Mouse (Mus musculus): ENCODE measurements around the gene Nim1k. TPM values are rescaled to one million over a fixed set of nuclear protein-coding genes. Genes with fewer than 3 reads are reported as not detected.

Gene Nim1k
- polyA plus RNA-seq (2015; fragmentation: Nextera tagmentation; extraction: Ambion mirVana), result 2.6 and 2.7 TPM in 2 replicates

DNA sequence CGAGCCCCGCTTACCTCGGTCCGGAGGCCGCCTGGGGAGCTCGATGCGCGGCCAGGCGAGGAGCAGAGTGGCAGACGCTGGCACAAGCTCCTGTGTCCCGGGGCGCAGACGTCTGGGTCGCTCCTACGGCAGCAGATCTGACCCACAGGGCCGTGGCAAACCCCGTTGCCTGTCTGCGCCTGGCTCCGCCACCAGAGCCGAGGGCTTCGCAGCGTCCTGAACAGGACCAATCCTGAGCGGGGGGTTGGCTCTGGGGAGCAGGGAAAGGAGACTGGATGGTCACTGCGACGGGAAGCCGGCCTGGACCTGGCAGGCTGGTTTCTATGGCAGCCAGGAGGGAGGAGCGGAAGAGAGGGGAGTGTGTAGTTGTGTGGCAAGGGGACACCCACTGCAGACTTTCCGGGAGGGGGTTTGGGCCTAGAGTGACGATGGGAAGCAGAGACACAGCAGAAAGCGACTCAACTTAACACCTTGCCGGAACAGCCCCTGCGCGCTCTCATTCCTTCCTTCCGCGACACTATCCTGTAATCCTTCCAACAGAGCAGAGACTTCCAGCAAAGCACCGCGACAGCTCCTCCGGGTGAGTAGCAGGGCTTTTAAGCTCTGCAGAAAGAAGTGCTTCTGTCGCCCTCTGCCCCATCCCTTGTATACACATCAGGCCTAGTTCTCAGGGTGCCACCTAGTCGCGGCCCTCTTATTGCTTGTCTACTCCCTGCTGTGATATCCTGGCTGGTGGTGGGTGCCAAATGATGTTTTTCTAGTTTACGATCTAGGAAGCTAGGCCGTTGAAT is at the start of gene Nim1k:
Nim1k (minus strand) TSS at position 202 of the 791 bp plus-strand sequence.
- H3K4me2 ChIP-seq, result peak within 1 kb of the TSS; percentile 91
- peaks cover 4% of the 10 kb centered on the region; the same call in 1 of the 2 replicates for H3K36me3 ChIP-seq
- H3K4me3 ChIP-seq, result peak within 1 kb of the TSS; percentile 58
- H3K27ac ChIP-seq, result peak within 1 kb of the TSS; percentile 79
- H3K9ac ChIP-seq, result peak within 1 kb of the TSS; percentile 73
- no peaks in the 10 kb centered on the region for H3K27me3 ChIP-seq
- no peaks in the 10 kb centered on the region for H3K9me3 ChIP-seq
- WGBS, result 2% methylated on average over 43 of the region's 43 CpGs
- ATAC-seq (ENCODE audit: insufficient number of reproducible peaks, low FRiP score, low TSS enrichment, low read depth), result peak; percentile 92
- peaks cover 13% of the 10 kb centered on the region for H3K4me1 ChIP-seq

DNA sequence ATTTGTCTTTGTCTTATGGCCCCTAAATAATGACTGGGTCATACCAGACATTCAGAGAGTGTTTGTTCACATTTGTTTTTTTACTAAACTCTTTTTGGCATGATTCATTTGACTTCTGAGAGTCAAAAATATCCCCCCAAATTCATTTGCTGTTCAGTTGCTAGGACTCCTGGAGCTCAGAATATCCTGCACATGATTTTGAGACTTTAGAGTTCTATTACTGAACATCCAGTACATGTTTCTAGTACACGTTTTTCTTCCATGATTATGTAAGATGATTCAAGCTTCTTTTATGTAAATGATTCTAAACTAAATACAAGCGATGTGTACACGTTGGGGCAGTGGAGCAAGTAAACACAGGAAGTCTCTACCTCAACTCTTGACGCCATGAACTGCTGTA is 42.0 kb upstream of the Nim1k start:
- no peak overlapping the region for H3K9ac ChIP-seq
- H3K4me1 ChIP-seq, result no peaks in the 10 kb centered on the region
- no peak for ATAC-seq (ENCODE audit: insufficient number of reproducible peaks, low FRiP score, low TSS enrichment, low read depth)
- WGBS, result 64% methylated on average over 4 of the region's 4 CpGs
- H3K4me2 ChIP-seq, result no peak overlapping the region
- no peak overlapping the region for H3K4me3 ChIP-seq
- H3K9me3 ChIP-seq, result no peaks in the 10 kb centered on the region
- no peak overlapping the region for H3K27ac ChIP-seq
- no peaks in the 10 kb centered on the region for H3K36me3 ChIP-seq
- H3K27me3 ChIP-seq, result no peaks in the 10 kb centered on the region

DNA sequence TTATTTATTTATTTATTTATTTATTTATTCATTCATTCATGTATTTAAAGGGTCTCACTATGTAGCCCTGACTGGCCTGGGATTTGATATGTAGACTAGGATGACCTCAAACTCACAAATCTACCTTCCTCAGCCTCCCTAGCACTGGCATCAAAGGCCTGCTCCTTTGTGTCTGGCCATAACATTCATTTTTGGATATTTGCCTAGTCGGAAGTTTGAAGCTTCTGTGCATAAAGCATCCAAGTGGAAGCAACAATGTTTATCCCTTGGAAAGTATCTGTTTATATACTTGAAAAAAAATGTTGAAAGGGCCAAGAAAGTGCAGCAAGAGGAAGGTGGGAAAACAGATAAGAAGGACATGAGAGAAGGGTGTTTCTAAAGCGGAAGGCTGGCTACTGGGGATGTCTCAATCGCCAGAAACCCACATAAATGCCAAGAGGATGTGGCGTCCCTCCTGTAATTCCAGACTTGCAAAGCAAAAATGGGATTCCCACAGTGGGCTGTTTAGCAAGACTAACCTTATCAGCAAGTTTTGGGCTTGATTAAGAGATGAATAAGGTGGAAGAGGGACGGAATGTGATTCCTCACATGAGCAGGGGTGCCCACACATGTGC is 37.2 kb upstream of the Nim1k start:
- H3K9me3 ChIP-seq, result no peaks in the 10 kb centered on the region
- 0 out of 2 replicates have a peak, but pooled peaks cover 3% of the 10 kb centered on the region for H3K36me3 ChIP-seq
- ATAC-seq (ENCODE audit: insufficient number of reproducible peaks, low FRiP score, low TSS enrichment, low read depth), result no peak
- H3K4me2 ChIP-seq, result no peak overlapping the region
- H3K27me3 ChIP-seq, result no peaks in the 10 kb centered on the region
- 81% methylated on average over 5 of the region's 5 CpGs for WGBS
- no peak overlapping the region for H3K4me3 ChIP-seq
- no peak overlapping the region for H3K27ac ChIP-seq
- no peak overlapping the region for H3K9ac ChIP-seq
- peaks cover 13% of the 10 kb centered on the region for H3K4me1 ChIP-seq

DNA sequence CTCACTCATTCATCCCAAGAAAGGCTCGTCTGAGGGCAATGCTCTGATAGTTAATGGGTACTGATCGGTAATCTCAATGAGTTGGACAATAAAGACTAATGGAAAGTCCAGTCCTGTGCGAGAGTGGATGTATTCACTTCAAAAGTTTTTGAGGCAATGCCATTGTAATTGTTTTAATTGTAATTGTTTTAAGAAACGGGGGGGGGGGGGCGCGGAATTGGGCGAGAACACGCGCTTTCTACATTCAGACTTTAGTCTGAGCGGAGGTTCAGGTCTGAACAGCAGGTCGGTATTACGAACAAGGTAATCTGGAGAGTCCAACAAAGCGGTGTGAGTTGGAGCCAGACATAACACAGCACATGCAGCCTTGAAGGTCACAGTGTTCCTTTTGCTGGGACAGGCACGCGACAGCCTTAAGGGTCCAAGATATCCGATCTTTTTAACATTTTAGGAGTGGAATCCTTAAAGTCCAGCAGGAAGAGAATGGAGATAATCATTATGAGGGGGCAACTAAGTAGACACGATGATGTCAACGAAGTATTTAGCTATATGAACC is 36.0 kb upstream of the Nim1k start:
- Histone ChIP-seq H3K4me1 (peaks cover 13% of the 10 kb centered on the region), H3K27ac (peak overlapping the region; percentile 97), H3K9ac (peak overlapping the region; percentile 90; the same call in 1 of the 2 replicates), H3K36me3 (peaks cover 12% of the 10 kb centered on the region), H3K4me3 (peak overlapping the region; percentile 89), H3K9me3 (no peaks in the 10 kb centered on the region), H3K27me3 (no peaks in the 10 kb centered on the region), H3K4me2 (peak overlapping the region; percentile 85)
- no peak for ATAC-seq (ENCODE audit: insufficient number of reproducible peaks, low FRiP score, low TSS enrichment, low read depth)
- 3% methylated on average over 18 of the region's 18 CpGs for WGBS

DNA sequence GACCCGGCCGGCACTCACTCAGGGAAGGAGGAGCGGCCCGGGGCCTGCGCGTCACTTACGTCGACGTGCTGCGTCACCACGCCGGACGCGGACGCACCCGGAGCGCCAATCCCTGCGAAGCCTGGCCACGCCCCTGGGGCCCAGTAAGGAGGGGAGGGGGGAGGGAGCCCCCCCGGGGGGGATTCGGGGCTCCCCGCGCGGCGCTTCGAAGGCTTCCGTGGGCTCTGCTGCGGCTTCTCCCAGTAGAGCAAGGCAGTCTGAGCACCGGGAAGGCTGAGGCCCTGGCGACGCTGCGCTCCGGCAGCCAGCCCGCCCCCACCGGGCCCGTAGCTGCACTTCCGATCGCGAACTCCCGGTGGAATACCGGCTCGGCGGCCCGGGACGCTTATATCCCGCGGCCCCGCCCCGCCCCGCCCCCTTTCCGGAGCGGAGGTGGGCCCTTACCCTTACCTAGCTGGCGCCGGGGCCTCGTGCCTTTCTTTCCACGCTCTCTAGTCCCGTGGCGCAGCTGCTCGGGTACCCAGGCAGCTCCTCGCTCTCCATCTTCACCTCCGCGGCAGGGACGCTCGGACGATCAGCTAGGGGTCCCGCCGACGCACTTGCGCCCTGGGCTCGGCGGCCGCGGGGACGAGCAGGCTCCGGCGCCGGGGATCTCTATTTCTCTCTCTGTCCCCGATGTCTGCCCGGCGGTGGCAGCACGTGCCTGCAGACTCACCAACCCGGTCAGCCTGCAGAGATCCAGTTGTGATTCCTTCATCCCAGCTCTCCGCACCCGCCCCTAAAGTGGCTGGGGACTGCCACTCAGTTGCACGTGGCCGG is 35.3 kb upstream of the Nim1k start, which contains the start of gene Zfp131:
Zfp131 (minus strand) TSS at position 129 of the 819 bp plus-strand sequence.
- peak within 1 kb of the TSS; percentile 90 for H3K9ac ChIP-seq
- H3K36me3 ChIP-seq, result peaks cover 14% of the 10 kb centered on the region
- WGBS, result under 1% methylated on average over 80 of the region's 86 CpGs
- H3K4me3 ChIP-seq, result peak within 1 kb of the TSS; percentile 89
- peak within 1 kb of the TSS; percentile 97 for H3K27ac ChIP-seq
- no peaks in the 10 kb centered on the region for H3K9me3 ChIP-seq
- ATAC-seq (ENCODE audit: insufficient number of reproducible peaks, low FRiP score, low TSS enrichment, low read depth), result peak; percentile 98
- peak within 1 kb of the TSS; percentile 85 for H3K4me2 ChIP-seq
- no peaks in the 10 kb centered on the region for H3K27me3 ChIP-seq
- H3K4me1 ChIP-seq, result peaks cover 13% of the 10 kb centered on the region

DNA sequence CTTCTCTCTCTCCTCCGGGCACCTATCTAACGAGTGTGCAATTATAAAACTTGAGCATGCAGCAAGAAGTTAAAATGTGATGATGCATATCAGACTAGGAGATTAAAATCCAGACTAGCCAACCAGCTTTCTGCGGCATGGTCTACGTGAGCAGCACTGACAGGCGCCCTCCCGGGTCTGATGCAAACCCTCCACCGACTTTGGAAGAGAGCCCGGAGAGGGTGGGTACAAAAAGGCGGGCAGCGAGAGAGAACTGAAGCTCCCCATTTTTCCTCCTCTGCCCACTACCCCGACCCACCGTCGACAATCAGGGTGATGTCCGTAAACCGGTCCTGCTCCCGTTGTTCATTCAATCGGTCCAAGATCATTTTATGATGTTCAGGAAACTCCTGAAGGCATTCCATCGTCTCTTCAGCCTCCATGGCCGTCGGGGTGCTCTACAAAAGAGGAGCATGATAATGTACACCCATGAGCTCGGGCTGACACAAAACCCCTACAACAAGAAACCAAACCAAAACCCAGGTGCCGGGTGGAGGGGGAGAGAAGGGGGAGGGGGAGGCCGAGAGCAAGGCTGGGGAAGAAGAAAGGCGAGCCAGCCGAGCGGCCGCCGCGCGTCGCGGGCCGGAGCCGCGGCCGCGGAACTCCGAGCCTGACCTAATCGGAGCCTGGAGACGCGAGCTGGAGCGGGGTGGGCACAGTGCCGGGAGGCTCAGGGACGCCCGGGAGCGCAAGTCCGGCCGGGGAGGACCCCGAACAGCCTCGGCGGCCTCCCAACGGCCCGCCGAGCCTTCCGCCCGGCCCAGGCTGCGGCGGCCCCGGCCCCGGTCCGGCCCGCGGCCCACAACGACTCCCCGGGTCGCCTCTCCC is 34.4 kb upstream of the Nim1k start:
- Histone ChIP-seq H3K27ac (peak overlapping the region; percentile 97), H3K4me3 (peak overlapping the region; percentile 89), H3K27me3 (no peaks in the 10 kb centered on the region), H3K9me3 (no peaks in the 10 kb centered on the region), H3K4me2 (peak overlapping the region; percentile 42), H3K9ac (peak overlapping the region; percentile 90), H3K4me1 (peaks cover 13% of the 10 kb centered on the region), H3K36me3 (peaks cover 21% of the 10 kb centered on the region)
- WGBS, result 1% methylated on average over 47 of the region's 66 CpGs
- peak; percentile 65 for ATAC-seq (ENCODE audit: insufficient number of reproducible peaks, low FRiP score, low TSS enrichment, low read depth)

DNA sequence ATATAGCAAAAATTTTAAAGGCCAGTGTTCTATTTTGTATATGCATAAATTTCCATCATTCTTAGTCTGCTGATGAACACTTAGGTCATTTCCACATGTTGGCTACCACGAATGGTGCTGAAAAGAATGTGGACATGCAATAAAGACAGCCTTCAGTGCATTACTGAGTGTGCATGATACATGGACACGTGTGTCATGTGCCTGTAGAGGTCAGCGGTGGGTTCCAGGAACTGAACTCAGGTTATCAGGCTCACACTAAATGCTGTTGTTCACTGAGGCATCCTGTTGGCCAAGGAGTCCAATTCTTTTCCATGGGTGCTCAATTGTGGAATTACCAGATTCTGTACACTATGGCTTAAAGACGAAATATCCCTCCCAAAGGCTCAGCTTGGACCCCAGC is 27.9 kb upstream of the Nim1k start:
- H3K4me1 ChIP-seq, result no peaks in the 10 kb centered on the region
- WGBS, result 82% methylated on average over 4 of the region's 4 CpGs

DNA sequence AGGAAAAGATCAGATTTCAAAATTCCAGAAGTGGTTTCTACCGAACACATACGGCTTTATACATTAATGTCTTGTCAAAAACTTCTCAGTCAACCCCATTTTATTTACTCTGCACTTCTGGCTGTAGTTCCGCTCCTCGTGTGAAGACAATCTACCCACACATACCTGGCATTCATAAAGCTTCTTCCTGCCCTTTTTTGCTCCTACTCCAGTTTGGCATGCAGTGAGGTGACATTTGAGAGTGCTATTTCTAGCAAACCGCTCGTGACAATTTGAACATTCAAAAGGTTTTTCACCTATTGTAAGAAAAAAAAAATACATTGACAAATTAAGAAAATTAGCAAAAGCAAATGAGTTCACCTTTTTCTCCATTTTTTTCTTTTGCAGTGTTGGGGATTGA is 12.9 kb upstream of the Nim1k start:
- Histone ChIP-seq H3K9me3 (no peaks in the 10 kb centered on the region), H3K4me3 (no peak overlapping the region), H3K27me3 (no peaks in the 10 kb centered on the region), H3K9ac (no peak overlapping the region), H3K4me2 (no peak overlapping the region), H3K4me1 (no peaks in the 10 kb centered on the region), H3K36me3 (peaks cover 77% of the 10 kb centered on the region), H3K27ac (no peak overlapping the region)
- 65% methylated on average over 6 of the region's 6 CpGs for WGBS
- no peak for ATAC-seq (ENCODE audit: insufficient number of reproducible peaks, low FRiP score, low TSS enrichment, low read depth)

More for the DNA sequence above, 27.9 kb upstream of the Nim1k start:
- no peaks in the 10 kb centered on the region for H3K9me3 ChIP-seq
- H3K9ac ChIP-seq, result no peak overlapping the region
- H3K36me3 ChIP-seq, result peaks cover 59% of the 10 kb centered on the region
- no peak for ATAC-seq (ENCODE audit: insufficient number of reproducible peaks, low FRiP score, low TSS enrichment, low read depth)
- no peak overlapping the region for H3K4me3 ChIP-seq
- H3K27me3 ChIP-seq, result no peaks in the 10 kb centered on the region
- H3K27ac ChIP-seq, result no peak overlapping the region
- H3K4me2 ChIP-seq, result no peak overlapping the region

DNA sequence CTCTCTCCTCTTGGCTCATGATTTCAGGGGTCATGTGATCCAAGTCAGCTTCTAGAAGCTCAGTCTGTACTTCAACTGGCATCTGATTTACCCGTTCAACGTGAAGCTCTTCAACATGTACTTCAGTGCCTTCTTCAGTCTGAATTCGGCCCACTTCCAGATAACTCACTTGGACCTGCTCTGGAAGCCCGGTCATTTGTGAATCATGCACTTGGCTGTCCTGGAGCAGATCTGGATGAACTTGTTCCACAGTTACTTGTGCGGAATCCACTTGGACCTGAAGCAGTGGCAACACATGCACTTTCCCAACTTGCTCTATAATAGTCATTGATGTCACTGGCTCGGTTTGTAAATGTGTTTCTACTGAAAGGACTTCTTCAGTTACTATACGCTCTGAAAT is 10.8 kb upstream of the Nim1k start:
- ATAC-seq (ENCODE audit: insufficient number of reproducible peaks, low FRiP score, low TSS enrichment, low read depth), result no peak
- no peaks in the 10 kb centered on the region for H3K9me3 ChIP-seq
- no peak overlapping the region for H3K4me2 ChIP-seq
- H3K4me1 ChIP-seq, result no peaks in the 10 kb centered on the region
- H3K36me3 ChIP-seq, result peaks cover 63% of the 10 kb centered on the region
- no peak overlapping the region for H3K9ac ChIP-seq
- no peaks in the 10 kb centered on the region for H3K27me3 ChIP-seq
- WGBS, result 93% methylated on average over 7 of the region's 7 CpGs
- H3K4me3 ChIP-seq, result no peak overlapping the region
- H3K27ac ChIP-seq, result no peak overlapping the region

DNA sequence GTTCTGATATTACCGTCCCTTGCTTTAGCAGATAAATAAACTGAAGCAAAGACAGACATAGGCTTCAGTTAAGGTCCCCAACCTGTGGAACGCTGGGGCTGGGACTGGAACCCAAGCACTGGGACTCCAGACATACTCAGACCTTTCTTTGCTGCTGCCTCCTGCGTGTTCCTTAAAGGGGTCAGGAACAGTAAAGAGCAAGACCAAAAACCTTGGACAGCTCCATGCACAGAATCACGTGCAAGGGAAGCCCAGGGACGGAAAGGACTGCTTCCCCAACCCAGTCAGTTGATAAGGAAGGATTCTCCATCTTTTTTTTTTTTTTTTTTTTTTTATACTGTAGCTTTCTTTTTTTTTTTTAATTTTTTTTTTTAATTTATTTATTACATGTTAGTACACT is 1.1 kb upstream of the Nim1k start:
- no peaks in the 10 kb centered on the region for H3K27me3 ChIP-seq
- ATAC-seq (ENCODE audit: insufficient number of reproducible peaks, low FRiP score, low TSS enrichment, low read depth), result no peak
- H3K36me3 ChIP-seq, result peaks cover 13% of the 10 kb centered on the region; the same call in 1 of the 2 replicates
- H3K4me3 ChIP-seq, result no peak overlapping the region
- H3K9ac ChIP-seq, result no peak overlapping the region
- peak overlapping the region; percentile 20; the same call in 1 of the 2 replicates for H3K4me2 ChIP-seq
- 35% methylated on average over 5 of the region's 5 CpGs for WGBS
- H3K9me3 ChIP-seq, result no peaks in the 10 kb centered on the region
- no peak overlapping the region for H3K27ac ChIP-seq
- H3K4me1 ChIP-seq, result peaks cover 13% of the 10 kb centered on the region
